Mouse (Mus musculus) urinary bladder, adult 18-20 months (tissue): ENCODE results near the gene A030003K21Rik.
A peak's percentile ranks its signal among the peaks of the same experiment; 100 is the strongest.
"Not testable (repeated sequence)": the region's sequence is repeated elsewhere in the genome, so short reads cannot be mapped to it uniquely, and the experiment has no call there.

Source experiments
- DNase-seq, 2 experiments: peaks; one replicate each; pipeline ENCODE4 v3.0.0; 2022; ENCODE audit warnings: low spot score in 2 of 2, mixed read lengths in 2 of 2

A030003K21Rik gene

GRCm38 (mm10) chr1:82943295-82943694, at the start of gene A030003K21Rik:
Gene A030003K21Rik (minus strand): TSS chr1:82943388.
- DNase-seq = not testable (repeated sequence)

- no peak for DNase-seq
Measured at GRCm38 (mm10) chr1:82992093-82992492, 48.9 kb upstream of the A030003K21Rik start.

- DNase-seq = no peak
Measured at GRCm38 (mm10) chr1:82991596-82991995, 48.4 kb upstream of the A030003K21Rik start.

GRCm38 (mm10) chr1:82991062-82991461, 47.9 kb upstream of the A030003K21Rik start:
- no peak for DNase-seq

- no peak for DNase-seq
Measured at GRCm38 (mm10) chr1:82987530-82988198, 44.5 kb upstream of the A030003K21Rik start.

GRCm38 (mm10) chr1:82986738-82987137, 43.5 kb upstream of the A030003K21Rik start:
- DNase-seq = no peak

GRCm38 (mm10) chr1:82977840-82978239, 34.7 kb upstream of the A030003K21Rik start:
- DNase-seq = no peak

GRCm38 (mm10) chr1:82975750-82976149, 32.6 kb upstream of the A030003K21Rik start:
- DNase-seq = peak in 1 of 2 experiments; percentile 4

DNA sequence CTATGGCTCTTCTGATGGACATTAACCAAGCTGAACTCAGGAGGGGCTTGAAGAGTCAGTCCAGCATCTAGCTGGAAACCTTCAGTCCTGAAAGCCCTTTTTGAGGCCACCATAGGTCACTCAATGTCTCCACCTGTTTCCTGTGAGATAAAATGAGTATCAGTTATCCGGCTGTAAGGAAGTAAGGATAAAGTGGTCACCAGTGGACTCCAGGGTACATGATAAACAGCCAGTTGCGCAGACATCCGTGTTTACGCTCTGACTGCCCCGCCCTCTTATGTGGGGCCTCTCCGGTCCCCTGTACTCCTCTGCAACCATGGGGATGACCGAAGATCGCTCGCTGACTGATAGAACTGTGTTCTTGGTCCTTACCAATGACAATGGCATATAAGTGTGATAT, 31.2 kb upstream of the A030003K21Rik start:
- DNase-seq = no peak

DNA sequence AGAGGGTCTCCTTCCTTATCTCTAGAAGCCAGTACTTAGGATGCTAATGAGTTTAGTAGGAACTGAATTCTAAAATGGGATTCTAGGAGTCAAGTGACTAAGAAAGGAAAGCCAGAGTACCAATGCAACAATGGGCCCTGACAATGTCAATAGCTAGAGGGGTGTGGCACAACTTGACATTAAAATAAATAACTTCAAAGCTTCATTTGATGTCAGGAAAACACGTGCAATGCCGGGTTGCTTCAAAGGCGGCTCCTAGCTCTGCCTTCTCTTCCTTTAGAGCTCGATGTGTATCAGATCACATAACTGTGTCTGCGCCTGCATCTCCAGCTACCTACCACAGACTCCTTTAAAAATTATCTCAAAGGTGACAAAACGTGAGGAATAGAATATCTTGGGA, 30.7 kb upstream of the A030003K21Rik start:
- no peak for DNase-seq

DNA sequence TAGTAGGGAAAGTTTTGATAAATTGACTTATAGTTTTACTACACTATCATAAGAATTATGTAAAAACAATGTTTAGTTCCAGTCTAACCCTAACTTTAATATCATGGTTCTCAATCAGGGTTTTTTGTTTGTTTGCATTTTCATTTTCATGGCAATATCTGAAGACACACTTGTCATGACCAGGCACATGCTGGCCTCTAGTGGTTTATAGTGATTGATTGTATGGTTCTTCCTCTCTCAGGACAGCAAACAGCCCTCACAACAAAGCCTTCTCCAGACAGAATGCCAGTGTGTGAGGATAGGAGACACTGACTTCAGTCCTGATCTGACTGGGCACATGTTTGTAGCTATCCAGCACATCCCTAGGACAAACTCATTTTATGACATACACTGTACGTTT, 30.1 kb upstream of the A030003K21Rik start:
- DNase-seq = no peak

GRCm38 (mm10) chr1:82972046-82972445, 28.9 kb upstream of the A030003K21Rik start:
- DNase-seq = peak in 1 of 2 experiments; percentile 7

- no peak for DNase-seq
Measured at GRCm38 (mm10) chr1:82966413-82966812, 23.2 kb upstream of the A030003K21Rik start.

- no peak for DNase-seq
Measured at GRCm38 (mm10) chr1:82959870-82960385, 16.7 kb upstream of the A030003K21Rik start, which contains the start of gene Gm47955. Gene Gm47955 (plus strand): TSS chr1:82960286.

GRCm38 (mm10) chr1:82955913-82956312, 12.7 kb upstream of the A030003K21Rik start, which contains the start of gene Gm7544:
Gene Gm7544 (minus strand): TSS chr1:82956013.
- not testable (repeated sequence) for DNase-seq

GRCm38 (mm10) chr1:82948601-82949000, 5.4 kb upstream of the A030003K21Rik start:
- no peak for DNase-seq

GRCm38 (mm10) chr1:82946029-82946428, 2.8 kb upstream of the A030003K21Rik start:
- DNase-seq = not testable (repeated sequence)

- DNase-seq = not testable (repeated sequence)
Measured at GRCm38 (mm10) chr1:82942505-82942904, 683 bp downstream of the A030003K21Rik start.

- no peak for DNase-seq
Measured at GRCm38 (mm10) chr1:82938666-82939065, 4.5 kb downstream of the A030003K21Rik start.

DNA sequence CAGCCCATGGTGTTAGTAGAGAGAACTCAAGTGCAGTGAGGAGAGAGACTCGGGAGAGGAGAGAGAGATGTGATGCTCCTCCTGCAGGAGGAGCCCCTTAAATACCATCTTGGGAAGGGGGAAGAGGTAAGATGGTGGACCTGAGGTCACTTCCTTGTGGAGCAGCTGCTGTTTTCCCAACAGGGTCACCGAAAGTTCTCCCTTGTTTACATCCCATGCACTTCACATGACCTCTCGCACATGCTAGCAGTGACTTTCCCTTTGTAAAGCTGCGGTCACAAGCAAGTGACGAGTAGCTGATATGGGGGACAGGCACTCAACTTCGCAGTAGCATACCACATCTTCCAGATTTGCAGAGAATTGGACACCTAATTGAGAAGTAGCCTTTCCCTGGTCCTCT, 11.9 kb downstream of the A030003K21Rik start, which contains the start of gene Gm6217:
TSS of gene Gm6217 (minus strand) at position 74 of the 400 bp plus-strand sequence.
- DNase-seq = not testable (repeated sequence)

GRCm38 (mm10) chr1:82930558-82930957, 12.6 kb downstream of the A030003K21Rik start:
- not testable (repeated sequence) for DNase-seq

- no peak for DNase-seq
Measured at GRCm38 (mm10) chr1:82924650-82925049, 18.5 kb downstream of the A030003K21Rik start, which contains the start of gene A030014E15Rik. Gene A030014E15Rik (plus strand): TSS chr1:82924917.

GRCm38 (mm10) chr1:82913434-82913833, 29.8 kb downstream of the A030003K21Rik start:
- DNase-seq = not testable (repeated sequence)
